Mouse (Mus musculus): ENCODE measurements around the gene Palm3. TPM values are rescaled to one million over a fixed set of nuclear protein-coding genes. Genes with fewer than 3 reads are reported as not detected.

Gene Palm3
- polyA plus RNA-seq, 1 experiment: 0.49 TPM

DNA sequence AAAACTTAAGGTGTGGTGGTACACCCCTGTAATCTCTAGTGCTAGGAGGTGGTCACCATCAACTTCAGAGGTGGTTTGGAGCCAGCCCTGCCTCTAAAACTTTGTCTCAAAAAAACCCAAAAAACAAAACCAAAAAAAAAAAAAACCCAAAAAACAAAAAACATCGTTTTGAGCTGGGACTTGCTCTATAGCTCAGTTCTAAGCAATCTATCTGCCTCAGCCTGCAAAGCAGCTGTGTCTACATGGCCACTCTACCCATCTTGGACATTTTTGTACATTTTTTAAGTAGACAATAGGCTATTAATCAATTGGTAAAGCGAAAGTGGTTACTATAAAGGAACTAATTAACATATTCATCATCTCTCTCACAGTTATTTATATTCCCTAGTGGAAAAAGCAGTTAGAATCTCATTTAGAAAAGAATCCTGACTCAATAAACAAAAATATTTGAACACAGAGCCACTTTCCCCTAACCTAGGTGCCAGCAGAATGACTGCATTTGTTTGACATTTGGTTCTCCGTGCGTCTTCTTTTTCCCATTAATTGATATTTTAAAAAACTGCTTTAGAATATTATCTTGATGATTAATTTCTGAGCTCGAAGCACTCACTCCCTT is 44.3 kb downstream of the Palm3 start:
- DNase-seq (ENCODE audit: low read depth): no peak

DNA sequence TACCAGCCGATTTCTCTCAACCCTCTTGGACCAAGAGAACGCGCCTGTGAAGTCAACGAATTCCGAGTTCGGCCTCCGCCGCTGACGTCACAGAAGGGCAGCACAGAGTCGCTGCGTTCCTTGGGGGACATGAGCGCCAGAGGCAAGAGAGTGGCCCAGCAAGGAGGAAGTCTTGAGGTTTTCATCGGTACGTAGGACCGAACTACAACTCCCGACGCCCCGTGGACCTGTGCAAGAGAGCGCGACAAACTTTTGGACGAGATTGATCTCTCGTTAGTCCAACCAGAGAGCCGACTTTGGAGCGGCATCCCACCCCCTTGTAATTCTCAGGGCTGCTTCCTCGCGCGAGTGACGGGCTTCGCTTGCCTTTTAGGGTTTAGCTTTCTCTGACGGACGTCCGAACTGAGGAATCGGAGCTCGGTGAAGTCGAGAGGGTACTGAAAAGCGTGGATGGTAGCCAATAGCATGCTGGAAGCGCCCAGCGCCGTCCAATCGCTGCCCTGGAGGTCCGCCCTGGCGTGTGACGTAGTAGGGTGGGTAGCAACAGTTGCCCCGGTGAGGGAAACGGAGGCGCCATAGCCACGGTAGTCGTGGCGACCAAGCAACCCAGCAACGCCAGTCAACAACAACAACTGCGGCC is 45.1 kb downstream of the Palm3 start, which contains the start of gene Rfx1:
Gene Rfx1, plus strand, starts transcription at position 544 of the 640 bp plus-strand sequence.
- DNase-seq (ENCODE audit: low read depth): peak; percentile 99

DNA sequence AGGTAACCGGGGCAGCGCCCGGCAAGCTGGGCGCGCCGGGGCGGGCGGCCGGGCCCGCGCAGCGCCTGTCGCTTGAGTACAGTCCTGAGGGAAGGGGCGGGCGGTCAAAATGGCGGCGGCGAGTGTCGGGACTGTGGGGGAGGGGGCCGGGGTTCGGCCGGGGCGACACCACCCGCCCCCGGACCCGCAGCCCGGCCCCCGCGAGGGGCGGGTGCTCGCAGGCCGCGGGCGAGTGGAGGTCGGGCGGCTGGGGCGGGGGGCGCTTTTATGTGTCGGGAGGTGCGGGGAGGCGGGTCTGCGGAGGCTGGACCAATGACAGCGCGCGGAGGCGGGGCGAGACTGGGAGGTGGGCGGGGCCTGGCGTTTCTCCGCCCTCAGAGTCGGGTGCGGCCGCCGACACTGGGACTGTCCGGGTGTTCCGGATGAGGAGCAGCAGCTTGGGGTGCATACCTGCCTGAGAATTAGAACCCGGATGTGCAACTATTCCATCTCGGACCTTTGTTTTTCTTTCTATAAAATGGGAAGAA is 45.8 kb downstream of the Palm3 start:
- no peak for DNase-seq (ENCODE audit: low read depth)

DNA sequence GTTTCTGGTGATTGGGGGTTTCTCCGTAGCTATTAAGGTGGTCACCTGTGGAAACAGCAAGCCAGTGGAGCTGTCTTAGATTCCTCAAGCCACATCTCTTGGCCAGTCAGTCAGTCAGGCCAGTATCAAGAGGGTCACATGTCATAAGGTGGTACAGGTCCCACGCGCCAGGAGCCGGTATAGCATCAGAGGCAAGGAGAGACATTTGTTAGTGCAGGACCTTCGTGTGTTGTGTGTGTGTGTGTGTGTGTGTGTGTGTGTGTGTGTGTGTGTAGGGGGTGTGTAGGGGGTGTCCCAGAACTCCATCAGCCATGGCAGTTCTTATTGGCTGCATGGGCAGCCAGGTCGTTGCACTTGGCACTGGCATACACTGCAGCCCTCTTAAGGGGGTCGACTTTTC is 46.6 kb downstream of the Palm3 start:
- DNase-seq (ENCODE audit: low read depth): no peak

DNA sequence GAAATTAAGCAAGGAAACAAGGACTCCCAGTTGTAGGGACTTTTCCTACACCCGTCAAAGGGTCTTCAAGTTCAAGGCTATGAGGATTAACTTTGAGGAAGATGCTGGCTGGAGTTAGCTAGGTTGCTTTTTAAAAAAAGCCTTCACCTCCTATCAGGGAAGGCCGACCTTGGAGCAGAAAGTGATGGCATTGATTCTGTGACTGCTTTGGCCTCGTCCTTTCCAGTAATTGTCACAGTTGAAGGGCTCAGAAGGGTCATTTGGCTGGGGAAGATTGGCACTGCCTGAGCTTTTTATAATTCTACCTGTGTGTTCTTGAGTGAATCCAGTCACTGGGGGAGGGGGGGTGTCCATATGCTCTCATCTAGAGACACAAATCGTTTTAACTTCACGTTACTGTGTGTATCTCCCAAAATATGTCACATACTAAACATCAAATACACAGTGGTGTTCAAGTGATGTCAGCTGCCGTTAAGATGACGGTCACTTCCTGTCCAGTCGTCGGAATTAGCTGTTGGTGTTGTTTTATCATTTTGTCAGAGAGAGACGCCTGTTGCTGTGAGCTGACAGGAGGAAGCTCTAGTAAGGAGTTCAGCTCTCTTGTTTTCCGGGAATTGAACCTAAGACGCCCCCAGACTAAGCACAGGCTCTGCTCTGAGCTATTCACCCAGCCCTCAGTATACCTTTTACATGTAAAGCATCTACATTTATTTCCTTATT is 47.2 kb downstream of the Palm3 start:
- DNase-seq (ENCODE audit: low read depth): no peak

DNA sequence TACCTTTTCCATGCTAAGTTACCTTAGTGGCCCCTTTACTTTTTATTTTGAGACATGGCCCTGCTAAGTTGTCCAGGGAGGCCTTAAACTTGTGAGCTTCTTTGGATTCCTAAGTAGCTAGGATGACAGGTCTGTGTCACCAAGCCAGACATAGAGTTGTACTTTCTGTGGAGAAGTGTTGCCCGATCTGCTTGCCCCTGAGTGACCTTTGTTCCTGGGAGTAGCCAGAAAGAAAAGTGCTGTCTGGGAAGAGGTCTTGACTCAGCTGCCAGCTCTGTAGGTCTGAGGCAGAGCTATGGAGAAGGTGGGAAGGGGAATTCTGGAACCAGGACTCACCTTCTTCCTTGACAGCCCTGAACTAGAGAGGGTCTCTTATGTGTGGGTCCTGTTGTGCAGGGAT is 47.9 kb downstream of the Palm3 start:
- DNase-seq (ENCODE audit: low read depth): no peak

DNA sequence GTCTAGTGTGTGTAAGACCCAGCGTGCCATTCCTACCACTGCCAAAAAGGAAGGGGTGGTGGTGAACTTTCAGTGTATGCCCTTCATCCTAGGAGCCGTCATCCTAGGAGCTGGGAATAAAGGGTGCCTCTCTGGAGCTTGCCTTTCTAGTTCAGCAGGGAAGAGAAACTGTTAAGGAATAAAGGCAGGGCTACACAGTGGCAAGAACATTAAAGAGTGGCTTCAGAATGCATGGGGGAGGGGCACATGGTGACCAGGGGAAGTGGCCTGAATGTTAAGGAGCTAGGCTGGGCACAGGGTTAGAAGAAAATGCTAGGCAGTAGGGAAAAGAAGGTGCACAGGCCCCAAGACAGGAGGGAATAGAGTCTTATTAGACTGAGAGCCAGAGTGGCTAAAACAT is 48.5 kb downstream of the Palm3 start:
- no peak for DNase-seq (ENCODE audit: low read depth)

DNA sequence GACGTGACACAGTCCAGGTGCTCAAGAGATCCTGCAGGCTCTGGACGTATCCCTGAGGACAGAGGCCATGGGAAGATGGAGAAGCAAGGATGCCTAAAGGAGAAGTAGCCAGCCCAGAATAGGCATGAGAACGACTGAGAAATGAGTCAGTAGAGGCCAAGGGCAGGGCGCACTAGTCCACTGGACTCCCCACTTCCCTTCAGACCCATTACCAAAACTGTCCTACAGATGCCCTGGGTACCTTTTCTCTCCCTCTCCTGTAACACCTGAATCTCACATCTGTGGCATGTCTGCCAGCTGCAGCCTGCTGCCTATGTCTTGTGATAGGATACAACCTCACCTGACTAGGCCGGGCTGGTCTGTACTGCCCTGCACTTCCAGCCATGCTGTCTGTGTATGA is 49.0 kb downstream of the Palm3 start:
- DNase-seq (ENCODE audit: low read depth): no peak

DNA sequence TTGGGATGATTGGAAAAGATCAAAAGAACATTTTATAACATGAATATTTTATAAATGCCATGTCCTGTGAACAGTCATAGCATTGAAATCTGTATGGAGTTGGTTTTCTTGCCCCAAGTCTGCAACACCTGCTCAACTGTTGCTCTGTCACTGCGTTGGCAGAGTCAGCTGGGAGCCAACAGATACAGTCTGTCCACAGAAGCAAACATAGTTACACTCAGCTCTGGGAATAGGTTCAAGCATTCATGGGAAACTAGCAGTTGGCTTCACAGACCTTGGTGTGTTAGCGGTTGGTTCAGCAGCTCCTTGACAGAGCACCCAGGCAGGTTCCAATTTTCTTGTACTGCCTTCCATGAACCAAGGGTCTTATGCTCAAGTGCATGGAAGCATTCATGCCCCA is 49.4 kb downstream of the Palm3 start:
- DNase-seq (ENCODE audit: low read depth): no peak

DNA sequence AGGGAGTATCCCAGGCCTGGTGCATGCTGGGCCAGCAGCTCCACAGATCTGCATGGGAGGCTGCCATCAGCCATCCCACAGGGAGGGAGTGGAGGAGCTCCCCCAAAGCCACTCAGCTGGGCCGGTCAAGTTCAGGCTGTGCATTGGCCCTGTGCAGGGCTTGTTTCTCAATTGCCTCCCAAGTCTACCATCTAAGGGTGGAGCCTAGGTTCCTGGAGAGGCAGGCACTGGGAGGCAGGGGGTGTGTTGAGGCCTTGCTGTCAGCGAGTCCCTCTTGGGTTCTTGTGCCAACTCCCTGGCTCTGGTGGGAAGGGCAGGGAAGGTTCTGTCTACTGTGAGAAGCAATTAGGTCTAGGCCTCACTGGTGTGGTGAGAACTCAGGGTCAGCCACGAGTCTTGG is 50.6 kb downstream of the Palm3 start:
- DNase-seq (ENCODE audit: low read depth): no peak

DNA sequence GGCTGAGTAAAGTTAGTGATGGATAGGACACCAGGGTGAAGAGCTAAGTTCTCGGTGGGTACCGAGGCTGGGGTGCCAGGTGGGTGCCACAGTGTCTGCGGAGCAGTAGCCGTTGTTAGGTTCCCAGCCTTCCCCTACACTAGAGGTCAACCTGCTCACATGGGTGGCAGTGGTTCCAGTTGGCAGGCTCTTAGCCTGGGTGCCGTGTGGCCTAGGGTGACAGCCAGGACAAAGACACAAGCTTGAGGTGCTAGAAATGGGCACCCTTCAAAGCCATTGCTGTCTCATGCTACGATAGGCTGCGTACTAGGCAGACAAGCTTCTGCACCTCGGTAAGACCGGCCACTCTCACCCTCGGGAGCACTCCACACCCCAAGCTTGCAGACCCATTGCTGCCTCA is 51.0 kb downstream of the Palm3 start:
- DNase-seq (ENCODE audit: low read depth): no peak

DNA sequence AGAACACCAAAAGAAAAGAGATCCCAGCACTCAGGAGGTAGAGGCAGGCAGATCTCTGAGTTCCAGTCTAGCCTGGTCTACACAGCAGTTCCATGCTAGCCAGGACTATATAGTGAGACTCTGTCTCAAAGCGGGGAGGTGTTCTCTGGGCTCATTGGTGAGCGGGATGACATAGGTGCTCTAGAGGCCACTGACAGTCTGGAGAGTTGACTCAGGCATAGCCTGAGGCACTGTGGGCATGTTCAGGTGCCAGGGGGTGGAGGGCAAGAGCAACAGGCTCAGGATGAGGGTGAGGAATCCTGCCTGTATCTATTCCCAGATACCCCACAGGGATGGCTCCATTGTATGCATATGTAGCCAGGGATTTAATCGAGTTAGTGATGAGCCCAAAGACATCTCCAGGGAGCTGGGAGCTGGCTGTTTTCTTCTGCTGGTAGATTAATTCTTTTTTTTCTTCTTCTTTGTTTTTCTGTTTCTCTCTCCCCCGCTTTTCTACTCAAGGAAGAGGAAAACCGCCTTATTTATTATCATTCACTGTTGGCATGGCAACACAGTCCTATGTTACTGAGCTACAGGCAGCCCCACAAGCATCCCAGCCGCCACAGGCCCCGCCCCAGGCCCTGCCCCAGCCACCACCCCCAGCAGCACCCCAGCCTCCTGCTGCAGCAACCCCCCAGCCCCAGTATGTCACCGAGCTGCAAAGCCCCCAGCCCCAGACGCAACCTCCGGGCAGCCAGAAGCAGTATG is 52.1 kb downstream of the Palm3 start:
- no peak for DNase-seq (ENCODE audit: low read depth)

DNA sequence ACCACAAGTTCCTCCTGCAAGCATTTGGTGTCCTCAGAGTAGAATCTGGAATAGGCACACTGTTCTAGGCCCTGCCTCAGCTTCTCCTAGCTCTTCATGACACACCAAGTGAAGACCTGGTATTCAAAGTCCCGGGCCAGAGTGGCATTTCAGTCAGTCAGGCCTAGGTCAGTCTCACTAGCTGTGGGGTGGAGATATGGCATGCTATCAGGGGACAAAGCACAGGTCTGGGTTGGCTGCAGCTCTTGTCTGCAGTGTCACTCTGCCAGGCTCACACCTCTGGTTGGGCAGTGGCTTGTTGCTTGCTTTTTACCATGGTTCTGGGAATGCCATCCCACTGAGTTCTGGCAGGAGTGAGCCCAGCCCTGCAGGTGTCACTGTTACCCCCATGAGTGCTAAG is 55.1 kb downstream of the Palm3 start:
- no peak for DNase-seq (ENCODE audit: low read depth)

DNA sequence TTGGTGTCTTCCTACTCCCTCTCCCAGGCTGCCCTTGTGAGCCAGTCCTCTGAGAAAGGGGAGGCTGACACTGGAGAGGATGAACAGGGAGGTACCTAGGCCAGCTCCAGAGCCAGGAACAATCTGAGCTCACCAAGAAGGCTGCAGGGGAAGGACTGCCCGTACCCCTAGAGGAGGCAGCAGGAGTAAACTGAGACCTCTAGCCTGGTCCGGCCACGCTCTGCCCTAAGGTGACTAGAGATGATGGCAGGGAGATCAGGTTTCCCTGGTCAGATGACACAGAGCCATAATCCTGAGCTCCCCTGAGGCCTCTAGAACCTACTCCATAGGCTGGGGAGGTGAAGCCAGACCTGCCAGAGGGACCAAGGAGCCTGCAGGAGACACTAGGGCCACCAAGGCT is 55.6 kb downstream of the Palm3 start:
- DNase-seq (ENCODE audit: low read depth): no peak

DNA sequence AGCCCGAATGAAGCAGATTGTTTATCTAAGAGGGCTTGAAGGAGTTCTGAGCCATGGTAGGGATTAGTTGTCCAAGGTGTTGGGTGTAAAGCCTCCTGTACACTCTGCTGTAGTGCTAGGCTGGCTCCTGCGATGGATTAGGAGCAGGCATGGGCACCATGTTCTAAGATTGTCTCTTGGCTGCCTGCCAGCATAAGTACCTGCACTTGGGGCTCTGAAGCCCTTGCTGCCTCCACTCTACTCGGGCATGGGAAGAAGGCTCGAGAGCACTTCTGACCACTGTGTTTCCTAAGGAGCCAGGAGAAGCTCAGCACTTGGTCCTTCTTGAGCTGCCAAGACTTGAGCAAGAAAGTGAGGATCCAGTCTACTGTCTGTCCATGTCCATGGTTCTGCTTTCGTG is 57.9 kb downstream of the Palm3 start:
- no peak for DNase-seq (ENCODE audit: low read depth)

Other genes starting within 250 kb of the Palm3 start
- 66.4 and 70.0 TPM in 2 replicates for gene Adgrl1, start 121.4 kb upstream of the Palm3 start, polyA plus RNA-seq (2012; rRNA removed)
- gene Gm10644, start 66.3 kb upstream of the Palm3 start, polyA plus RNA-seq (2012; rRNA removed): 3.2 and 3.3 TPM in 2 replicates
- 3.9 and 6.3 TPM in 2 replicates for gene Asf1b, start 66.0 kb upstream of the Palm3 start, polyA plus RNA-seq (2012; rRNA removed)
- 127 and 129 TPM in 2 replicates for gene Prkaca, start 48.5 kb upstream of the Palm3 start, polyA plus RNA-seq (2012; rRNA removed)
- 32.3 and 36.3 TPM in 2 replicates for gene Samd1, start 23.8 kb upstream of the Palm3 start, polyA plus RNA-seq (2012; rRNA removed)
- 0.28 TPM in 2 replicates for gene 1700067K01Rik, start 20.0 kb upstream of the Palm3 start, polyA plus RNA-seq (2012; rRNA removed)
- 0.86 and 1.1 TPM in 2 replicates for gene 2210011C24Rik, start 9.3 kb upstream of the Palm3 start, polyA plus RNA-seq (2012; rRNA removed)
- gene Il27ra, start 21.1 kb downstream of the Palm3 start, polyA plus RNA-seq (2012; rRNA removed): 2.3 and 3.1 TPM in 2 replicates
- gene Rln3, start 23.5 kb downstream of the Palm3 start, polyA plus RNA-seq (2012; rRNA removed): 0.24 TPM in 1 of 2 replicates, not detected in the other
- 0.97 and 1.3 TPM in 2 replicates for gene Gm10643, start 43.7 kb downstream of the Palm3 start, polyA plus RNA-seq (2012; rRNA removed)
- gene Rfx1, start 45.4 kb downstream of the Palm3 start, polyA plus RNA-seq (2012; rRNA removed): 13.2 and 16.8 TPM in 2 replicates
- gene Dcaf15, start 83.3 kb downstream of the Palm3 start, polyA plus RNA-seq (2012; rRNA removed): 22.0 and 28.8 TPM in 2 replicates
- gene Podnl1, start 104.5 kb downstream of the Palm3 start, polyA plus RNA-seq (2012; rRNA removed): 0.51 and 0.81 TPM in 2 replicates
- 25.4 and 25.7 TPM in 2 replicates for gene Cc2d1a, start 126.5 kb downstream of the Palm3 start, polyA plus RNA-seq (2012; rRNA removed)
- 2.4 TPM in 2 replicates for gene 4930432K21Rik, start 126.6 kb downstream of the Palm3 start, polyA plus RNA-seq (2012; rRNA removed)
- gene Nanos3, start 163.7 kb downstream of the Palm3 start, polyA plus RNA-seq (2012; rRNA removed): 0.95 and 1.4 TPM in 2 replicates
- gene Zswim4, start 215.6 kb downstream of the Palm3 start, polyA plus RNA-seq (2012; rRNA removed): 9.3 and 10.0 TPM in 2 replicates
- gene D8Ertd738e, start 228.2 kb downstream of the Palm3 start, polyA plus RNA-seq (2012; rRNA removed): 134 and 141 TPM in 2 replicates
- 45.7 and 53.6 TPM in 2 replicates for gene Mri1, start 235.9 kb downstream of the Palm3 start, polyA plus RNA-seq (2012; rRNA removed)
- 32.1 and 44.9 TPM in 2 replicates for gene Ccdc130, start 248.9 kb downstream of the Palm3 start, polyA plus RNA-seq (2012; rRNA removed)

All from gonadal fat pad, adult 2 months (tissue).